Mouse (Mus musculus): Measurements from ENCODE around the gene Pik3cd.
"Not testable (repeated sequence)": the region's sequence is repeated elsewhere in the genome, so short reads cannot be mapped to it uniquely, and the experiment has no call there.

Gene Pik3cd

DNA sequence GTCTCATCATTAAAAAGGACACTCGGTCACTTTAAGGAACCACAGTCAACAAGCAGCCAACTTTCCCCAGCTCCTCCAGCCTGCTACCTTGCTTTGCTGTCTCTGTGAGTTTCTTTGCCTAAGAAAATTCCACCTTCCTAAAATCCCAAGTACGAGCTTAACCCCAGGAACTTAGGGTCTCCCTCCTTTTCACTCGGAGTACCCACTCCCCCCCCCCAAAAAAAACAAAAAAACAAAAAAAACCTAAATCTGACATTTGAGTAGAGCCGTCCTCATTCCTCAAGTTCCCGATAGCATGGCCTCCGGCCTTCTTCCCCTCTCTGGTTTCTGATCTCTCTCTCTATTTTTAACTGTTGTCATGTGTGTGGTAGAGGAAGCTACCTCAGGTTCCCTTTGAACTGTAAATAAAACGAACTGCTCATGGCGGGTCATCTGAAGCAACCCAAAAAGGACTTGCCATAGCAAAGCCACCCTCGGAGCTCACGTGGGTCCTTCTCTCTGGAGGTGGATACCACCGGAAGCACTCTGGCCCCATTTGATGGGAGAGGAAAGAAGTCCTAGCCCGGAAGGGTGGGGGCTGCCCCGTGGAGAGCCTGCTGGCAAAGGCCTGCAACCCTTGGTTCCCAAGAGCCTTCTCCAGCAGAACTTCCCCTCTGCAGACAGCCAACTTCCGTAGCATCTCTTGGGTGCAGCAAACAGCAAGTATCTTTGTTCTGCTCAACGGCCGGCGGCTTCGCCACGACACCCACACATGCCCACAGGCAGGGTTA is at the start of gene Pik3cd:
Pik3cd (minus strand) TSS at position 362 of the 770 bp plus-strand sequence.
- in situ Hi-C loops (cut with MboI), result no loop called here

DNA sequence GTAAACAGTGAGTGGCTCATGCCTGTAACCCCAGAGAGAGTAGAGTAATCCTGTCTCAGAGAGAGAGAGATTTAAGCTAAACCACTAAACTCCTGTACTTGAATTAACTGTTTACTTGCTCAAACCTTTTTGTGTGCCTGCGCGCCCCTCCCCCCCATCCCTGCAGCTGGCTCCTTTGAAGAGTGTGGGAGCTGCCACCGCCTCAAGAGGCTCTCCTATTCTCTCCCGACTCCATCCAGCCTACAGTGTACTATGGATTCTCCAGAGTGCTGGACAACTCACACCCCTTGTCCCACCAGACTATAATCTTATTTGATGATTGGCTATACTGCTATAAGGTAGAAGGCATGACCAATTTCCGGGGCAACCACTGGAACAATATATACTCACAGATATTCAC is 48.3 kb upstream of the Pik3cd start:
- in situ Hi-C loops (cut with MboI), result no loop called here

DNA sequence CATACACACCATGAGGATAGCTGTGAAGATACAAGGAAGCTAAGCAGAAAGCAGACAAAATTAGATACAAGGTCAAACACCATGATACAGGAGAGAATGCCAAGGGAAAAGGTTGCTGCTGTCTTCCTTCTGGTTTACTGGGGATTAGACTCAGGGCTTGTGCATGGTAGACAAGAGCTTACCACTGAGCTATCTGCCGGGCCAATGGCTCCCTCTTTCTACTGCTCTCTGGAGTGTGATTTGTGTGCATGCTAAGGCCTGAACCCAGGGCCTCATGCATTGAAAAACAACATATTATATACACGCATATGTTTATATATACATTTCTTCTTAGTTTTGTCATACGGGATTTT is 47.3 kb upstream of the Pik3cd start:
- in situ Hi-C loops (cut with MboI), result not testable (repeated sequence)

DNA sequence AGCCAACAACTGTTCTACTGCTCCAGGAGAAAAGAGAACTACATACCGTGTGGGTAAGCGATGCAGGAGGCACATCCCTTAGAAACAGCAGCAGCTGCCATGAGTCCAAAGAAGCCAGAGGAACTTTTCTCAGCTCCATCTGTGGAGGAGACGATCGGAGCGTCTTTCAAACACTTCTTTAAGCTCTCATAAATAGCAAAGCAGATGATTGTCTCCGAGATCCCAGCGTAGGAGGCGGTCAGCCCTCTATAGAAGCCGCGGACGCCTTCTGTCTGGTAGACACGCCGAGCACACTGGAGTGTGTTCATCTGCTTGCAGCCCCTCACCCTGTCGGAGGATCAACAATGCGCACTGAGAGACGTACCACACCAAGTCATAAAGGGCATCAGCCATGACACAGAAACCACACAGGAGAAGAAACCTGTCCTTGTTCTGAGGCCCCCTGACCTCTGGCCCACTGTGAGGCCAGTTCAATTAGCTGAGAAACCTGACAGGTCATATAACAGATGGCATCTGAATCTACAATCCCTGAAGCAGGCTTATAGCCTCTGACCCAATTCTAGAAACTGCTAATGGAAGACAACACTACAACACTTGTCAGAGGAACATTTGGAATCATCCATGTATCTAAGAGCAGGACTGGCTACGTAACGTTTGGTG is 46.8 kb upstream of the Pik3cd start:
- in situ Hi-C loops (cut with MboI), result no loop called here

DNA sequence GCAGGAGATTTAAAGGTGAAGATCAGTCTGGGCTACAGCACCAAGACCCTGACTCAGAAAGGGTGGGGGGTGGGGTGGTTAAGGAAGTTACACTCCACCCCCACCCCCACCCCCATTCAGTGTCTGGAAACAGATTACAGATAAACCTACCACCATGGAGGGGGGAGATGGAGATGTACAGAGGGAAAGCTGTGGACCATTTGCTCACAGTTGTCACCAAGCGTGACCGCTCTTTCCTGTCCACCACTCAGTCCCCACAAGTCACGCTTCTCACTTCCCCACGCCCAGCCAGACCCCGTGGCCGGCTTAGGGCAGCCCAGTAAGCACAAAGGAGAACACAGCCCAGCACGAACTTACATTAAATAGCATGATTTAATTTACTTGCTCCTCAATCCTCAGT is 41.7 kb upstream of the Pik3cd start:
- in situ Hi-C loops (cut with MboI), result no loop called here

DNA sequence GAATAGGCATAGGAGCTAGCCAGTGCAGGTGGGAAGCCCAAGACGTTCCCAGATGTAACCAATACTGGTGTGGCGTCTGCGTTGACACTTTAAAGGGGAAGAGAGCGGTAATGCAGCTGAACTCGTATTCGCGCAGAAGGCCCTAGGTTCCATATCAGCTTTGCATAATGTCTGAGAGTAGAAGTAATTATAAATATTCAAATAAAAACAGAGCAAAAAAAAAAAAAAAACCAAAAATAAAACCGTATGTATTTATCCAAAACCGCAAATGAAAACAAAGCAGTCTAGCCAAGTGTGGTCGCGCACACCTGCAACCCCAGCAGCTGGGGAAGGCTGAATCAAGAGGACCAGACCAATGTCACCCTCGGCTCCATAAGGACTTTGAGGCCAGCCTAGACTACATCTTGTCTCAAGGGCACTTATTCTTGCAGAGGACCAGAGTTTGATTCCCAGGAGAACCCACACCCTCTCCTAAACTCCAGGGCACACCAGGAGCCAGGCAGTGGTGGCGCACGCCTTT is 39.7 kb upstream of the Pik3cd start:
- in situ Hi-C loops (cut with MboI), result no loop called here

DNA sequence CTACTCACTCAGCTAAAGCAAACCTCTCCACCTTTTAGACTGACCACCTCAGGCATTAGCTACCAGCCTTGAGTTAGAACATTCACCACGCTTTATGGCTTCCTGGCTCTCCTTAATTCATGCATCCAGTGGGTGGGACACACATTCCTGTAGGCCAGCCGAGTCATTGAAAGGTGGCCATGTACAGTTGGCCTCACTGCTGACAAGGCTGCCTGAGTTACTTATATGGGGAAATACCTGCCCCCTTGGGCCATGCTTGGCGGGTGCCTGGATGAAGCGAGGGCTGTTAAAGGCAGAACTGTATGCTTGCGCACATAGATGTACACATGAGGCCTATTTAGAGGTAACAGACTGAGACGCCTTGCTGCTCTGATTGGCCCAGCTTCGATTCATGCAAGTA is 37.9 kb upstream of the Pik3cd start:
- in situ Hi-C loops (cut with MboI), result no loop called here

DNA sequence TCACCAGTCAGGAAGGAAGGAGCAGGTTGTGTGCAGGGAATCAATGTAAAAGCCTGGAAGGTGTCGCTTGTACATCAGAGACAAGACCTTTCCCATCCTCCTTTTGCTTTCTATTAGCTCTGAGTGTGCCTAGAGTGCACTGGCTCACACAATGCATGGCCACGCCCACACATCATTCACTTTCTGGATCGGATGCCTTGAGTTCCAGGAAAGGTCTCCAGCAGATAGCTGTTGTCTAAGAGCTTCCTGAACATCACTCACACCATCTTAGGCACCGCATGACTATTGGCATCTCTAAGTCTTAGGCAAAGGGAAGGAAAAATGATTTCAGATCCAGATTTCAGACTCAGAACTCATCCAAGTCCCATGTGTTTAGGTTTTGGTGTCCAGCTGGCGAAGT is 37.1 kb upstream of the Pik3cd start:
- in situ Hi-C loops (cut with MboI), result no loop called here

DNA sequence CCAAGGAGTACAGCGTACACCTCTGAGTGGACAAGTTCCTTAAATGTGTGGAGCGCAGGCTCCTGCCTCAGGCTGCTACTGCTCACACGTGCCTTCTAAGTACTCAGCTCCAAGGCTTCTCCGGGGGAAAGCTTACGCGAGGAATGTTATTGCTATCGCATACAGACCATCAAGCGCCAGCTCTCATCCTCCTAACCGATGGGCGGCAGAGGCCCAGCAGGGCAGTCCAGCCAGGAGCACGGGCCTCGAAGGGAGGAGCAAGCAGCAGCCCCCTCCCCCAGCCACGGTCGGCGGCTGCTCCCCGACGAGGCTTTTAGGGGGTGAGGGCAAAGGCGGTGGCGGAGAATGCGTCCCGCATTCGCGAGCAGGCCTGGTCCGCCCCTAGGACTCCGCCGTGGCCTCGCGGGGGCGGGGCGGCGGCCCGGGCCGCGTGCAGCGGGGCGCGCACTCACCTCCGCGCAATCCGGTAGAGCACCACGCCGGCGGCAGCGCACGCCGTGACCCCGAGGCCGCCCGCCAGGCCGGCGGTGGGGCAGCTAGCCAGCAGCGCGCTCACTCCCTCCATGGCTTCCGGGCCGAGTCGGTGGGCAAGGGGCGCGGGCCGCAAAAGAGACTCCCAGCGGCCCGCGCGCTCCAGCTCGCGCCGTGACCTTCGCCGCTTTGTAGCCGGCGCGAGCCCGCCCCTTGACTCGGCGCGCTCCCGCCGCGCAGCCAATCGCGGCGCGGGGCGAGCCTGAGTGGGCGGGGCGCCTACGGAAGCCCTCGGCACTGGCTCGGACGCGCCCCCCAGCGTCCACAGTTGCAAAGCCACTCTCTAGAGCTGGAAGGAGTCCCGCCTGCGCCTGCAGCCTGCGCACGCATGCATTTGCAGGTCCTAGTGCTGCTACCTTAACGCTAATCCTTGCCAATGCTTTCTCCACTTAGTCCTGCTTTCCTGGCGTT is 35.3 kb upstream of the Pik3cd start, which contains the start of gene Tmem201:
Tmem201 (minus strand) TSS at position 662 of the 942 bp plus-strand sequence.
- in situ Hi-C loops (cut with MboI), result no loop called here

DNA sequence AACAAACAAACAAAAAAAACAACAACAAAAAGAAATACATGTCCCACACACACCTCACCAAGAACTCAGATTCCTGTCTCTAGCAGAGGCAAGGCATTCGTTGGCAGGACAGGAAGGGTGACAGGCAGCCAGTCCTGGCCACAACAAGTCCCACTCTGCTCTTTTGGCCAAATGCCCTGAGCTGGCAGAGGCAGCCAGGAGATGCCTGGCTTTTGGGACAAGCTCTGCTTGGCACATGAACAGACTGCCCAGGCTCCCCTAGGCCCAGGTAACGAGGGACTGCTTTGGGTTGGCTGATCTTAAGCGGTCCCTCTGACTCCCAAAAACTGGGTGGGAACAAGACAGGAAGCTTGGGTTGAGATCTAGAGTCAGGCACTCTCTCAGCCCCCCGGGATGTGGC is 34.2 kb upstream of the Pik3cd start:
- in situ Hi-C loops (cut with MboI), result no loop called here

DNA sequence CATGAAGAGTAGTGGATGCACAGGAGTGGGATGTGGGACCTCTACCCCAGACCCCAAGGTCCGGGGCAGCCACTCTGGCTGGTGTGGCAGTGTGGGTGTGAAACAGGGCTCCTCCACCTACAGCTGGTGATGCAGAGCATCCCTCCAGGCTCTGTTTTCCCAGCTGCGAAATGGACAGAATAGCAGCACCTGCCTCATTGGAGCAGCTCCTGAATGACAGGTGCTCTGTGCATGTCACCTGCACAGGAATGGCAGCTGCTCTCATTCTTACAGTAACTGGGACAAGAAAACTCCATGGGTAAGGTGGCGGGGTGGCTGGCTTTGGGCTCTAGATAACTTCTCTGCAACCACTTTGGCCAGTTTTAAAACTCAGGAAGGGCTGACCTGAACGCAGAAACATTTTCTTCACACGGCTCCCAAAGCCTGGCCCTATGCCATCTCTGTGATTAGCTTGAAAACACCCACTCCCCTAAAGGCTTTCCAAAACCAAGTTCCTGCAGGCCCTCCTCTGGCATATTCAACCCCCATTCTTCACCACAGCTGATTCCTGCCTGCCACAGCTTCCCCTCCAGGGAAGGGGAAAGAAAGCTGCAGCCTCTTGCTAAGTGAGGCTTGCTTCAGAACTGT is 33.4 kb upstream of the Pik3cd start:
- in situ Hi-C loops (cut with MboI), result no loop called here

DNA sequence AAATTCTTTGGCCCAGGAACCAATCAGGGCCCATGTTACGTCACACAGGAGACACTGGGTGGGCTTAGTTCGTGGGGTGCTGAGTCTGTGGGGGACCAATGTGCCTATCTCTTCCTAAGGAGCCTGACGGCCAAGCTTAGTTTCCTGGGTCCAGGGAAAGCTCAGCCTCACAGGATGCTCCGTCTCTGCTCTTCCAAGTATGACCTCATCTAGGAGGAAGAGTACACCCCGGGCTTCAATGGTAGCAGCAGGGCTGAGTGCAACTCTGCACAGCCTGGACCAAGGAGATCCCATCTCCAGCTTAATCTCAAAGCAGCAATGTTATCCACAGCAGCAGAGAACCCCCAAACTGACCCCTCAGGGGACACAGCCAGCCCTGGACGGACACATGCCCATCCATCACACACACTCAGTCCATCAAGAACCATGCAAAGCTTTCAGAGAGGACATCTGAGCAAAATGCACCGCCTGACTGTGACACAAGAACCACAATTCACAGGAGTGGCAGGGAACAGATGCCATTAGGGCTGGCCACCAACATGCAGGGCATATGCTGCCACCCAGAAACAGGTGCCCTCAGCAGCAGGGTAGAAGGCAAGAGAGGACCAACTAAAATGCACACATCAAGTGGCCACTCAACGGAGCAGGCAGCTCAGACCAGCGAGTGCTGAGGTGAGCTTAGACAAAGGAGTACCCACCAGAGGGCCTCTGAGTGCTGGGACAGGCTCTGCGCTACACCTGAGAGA is 32.5 kb upstream of the Pik3cd start:
- in situ Hi-C loops (cut with MboI), result no loop called here

DNA sequence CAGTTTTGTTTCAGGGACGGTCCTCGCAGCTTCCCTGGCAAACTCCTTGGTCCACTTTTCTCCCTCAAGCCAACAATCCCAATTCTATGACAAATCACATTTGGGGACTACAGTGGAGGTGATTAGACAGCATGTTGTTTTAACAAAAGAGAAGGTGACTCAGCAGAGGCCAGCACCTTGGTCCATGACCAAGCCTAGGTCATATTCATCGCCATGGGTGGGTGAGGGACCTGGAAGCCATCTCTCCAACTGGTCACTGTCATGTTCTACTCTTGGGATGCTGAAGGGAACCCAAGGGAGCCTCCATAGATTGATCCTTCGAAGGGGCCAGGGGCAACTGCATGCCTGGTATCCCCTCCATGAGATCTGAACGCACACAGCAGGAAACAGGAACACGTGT is 31.9 kb upstream of the Pik3cd start:
- in situ Hi-C loops (cut with MboI), result no loop called here

DNA sequence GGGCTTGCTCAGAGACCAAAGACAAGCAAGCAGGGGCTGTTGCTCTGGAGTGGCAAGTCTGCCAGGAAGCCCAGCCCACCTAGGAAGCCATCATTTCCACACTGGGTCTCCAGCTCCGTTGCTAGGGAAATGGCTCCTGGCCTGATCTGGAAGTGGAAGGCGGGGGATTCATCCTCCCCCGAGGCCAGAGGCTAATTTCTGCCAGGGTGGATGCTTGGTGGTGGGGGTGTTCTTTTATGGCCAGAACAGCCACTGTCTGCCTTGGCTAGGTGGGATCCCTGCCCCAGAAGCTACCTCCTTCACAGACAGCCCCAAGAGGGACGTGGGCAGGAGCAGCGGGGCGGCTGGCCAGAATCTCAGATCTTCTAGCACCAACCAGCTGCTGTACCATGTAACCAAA is 31.4 kb upstream of the Pik3cd start:
- in situ Hi-C loops (cut with MboI), result no loop called here

DNA sequence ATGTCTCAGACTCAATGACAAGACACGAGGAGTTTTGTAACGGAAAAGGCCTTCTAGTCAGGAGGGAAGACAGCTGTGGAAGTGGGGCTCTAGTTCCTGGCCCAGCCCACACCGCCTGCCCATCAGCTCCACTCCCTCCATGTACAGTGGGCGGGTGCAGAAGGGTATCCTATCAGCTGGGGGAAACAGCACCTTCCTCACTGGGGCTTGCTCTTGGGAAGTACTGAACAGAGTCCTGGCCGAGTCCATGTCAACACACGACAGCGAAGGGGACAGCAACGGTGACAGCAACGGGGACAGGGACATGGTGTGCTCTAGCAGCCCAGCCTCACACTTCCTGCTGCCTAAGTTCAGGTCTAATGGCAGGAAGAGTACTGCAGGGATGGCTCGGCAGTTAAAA is 30.4 kb upstream of the Pik3cd start:
- in situ Hi-C loops (cut with MboI), result no loop called here

DNA sequence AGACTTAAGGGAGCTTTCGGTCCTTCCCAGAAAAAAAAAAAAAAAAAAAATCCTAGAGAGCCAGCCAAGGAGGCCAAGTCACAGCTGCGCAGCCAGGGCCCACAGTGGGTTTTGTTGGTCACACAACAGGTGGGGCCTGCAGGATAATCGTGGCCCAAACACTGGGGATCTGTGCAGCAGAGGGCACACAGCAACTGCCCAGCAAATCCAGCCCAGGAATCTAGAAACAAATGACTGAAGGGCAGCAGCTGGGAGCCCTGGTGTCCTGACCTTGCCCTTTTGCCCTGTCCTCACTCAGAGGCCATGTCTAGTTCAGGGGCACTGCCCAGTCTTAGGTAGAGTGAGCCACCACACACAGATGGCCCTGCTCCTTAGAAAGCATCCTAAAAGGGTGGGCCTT is 29.9 kb upstream of the Pik3cd start:
- in situ Hi-C loops (cut with MboI), result no loop called here

DNA sequence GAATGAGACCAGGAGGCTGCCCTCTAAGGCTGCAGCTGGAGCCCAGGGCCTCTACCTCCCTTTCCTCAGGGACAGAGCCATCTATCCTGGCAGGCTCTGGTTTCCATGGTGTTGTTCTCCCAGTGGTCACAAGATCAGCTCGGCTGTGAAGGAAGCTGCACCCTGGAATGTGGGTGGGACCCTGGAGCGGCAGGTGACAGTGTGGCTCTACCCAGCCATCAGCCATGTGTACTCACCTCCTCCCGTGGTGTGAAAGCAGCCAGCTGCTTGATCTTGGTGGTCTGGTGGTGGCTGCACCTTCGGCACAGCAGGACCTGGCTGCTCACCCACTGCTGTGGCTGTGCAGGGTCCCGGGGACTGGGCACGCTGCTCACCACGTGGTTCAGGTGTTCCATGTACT is 28.5 kb upstream of the Pik3cd start:
- in situ Hi-C loops (cut with MboI), result no loop called here

DNA sequence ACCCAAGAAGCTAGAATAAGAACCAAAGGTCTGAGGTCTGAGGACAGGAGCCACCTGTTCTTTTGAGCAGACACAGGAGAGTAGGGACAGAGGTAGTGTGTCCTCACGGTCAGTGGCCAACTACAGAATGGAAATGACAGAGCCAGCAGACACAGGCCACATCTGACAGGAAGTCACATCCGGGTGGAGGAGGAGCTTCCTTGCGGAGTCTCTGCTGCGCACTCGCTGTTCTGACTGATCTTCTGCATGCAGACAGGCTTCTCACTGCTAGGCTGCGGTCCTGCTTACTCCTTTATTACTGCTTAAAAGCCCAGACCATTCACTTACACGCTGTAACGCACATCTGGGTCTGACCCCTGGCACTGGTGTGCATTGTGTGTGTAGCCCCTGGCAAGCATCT is 26.4 kb upstream of the Pik3cd start:
- in situ Hi-C loops (cut with MboI), result no loop called here

DNA sequence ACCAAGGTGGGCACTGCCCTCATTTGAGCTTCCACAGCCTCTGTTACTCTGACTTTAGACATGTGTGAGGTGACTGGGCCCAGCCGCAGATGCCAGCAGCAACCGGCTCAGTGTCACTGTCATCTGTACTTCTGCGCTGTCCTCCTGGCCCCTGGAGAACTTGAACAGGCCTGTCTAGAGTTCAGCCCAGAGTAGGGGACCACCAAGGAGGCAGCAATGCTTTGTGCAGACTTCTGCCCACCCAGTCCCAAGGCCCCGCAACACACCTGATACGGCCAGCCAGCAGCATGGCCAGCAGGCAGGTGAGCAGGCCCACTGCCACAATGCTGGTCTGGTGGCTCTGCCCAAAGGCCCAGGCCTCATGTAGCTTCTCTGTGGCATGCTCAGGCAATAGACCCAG is 25.3 kb upstream of the Pik3cd start:
- in situ Hi-C loops (cut with MboI), result no loop called here

DNA sequence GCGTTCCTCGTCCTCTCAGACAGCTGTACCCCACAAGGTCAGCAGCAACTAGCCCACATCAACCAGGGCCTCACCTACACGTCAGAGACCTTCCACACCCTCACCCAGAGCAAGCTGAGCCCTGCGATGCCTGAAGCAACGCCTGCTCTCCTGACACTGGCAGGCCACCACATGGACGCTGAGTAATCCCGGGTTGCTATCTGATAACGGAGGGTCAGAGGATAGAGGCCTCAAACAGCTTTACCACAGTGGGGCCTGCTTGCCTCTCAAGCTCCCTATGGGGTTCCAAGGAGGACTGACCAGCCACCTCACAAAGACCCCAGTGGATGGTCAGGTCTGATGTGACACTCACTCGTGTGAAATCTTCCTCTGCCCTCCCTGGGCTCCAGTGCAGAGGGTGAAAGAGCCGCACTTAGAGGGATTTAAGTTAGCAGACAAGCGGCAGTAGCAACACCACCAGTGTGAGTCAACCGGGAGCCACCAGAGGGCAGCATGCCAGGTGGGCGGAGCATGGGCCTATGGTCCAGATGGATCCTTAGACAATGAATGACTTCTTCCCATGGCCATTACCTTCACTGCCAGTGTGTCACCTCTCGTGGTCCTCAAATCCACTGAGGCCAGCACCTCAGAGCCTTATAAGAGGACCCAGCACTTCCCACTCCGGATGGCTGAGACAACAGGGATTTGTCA is 23.4 kb upstream of the Pik3cd start:
- in situ Hi-C loops (cut with MboI), result no loop called here

All from mature B cell (primary cell).